Mouse (Mus musculus): Measurements from ENCODE around the gene Cyp2d12.

GRCm38 (mm10) chr15:82554531-82555230 is at the start of gene Cyp2d12:
- TF ChIP-seq CTCF (IDR thresholded peaks at IDR 0.05; ENCODE audit: low read depth) = no peak
- no peak for TF ChIP-seq EP300 (IDR thresholded peaks at IDR 0.05; ENCODE audit: low read depth)
